Mouse (Mus musculus) liver, embryonic 14.5 days (tissue): ENCODE measurements around the gene Arap1. TPM values are rescaled to one million over a fixed set of nuclear protein-coding genes. Genes with fewer than 3 reads are reported as not detected.

Source experiments
- ATAC-seq: fragments of 200-750 bp; cut with Nextera tagmentation; 2 replicates; pipeline ENCODE4 v1.8.0; 2017; ENCODE audit warnings: moderate number of reproducible peaks, mild to moderate bottlenecking, moderate library complexity; ENCODE audit not compliant: insufficient read depth
- DNase-seq, 3 experiments: peaks; one replicate each; pipeline ENCODE4 v3.0.0-alpha.2; 2012 to 2013; ENCODE audit warnings: low read depth in 3 of 3, low spot score in 3 of 3
- H3K27ac ChIP-seq: fragments of 300-500 bp; sonication (generic); 2 replicates; pipeline ENCODE4 v1.5.1; 2014; ENCODE audit warnings: moderate library complexity, mild to moderate bottlenecking, control low read depth, inconsistent platforms
- H3K27me3 ChIP-seq: fragments of 300-500 bp; sonication (generic); 2 replicates; pipeline ENCODE4 v1.6.1; 2014; ENCODE audit warnings: mild to moderate bottlenecking, low read length, moderate library complexity; ENCODE audit not compliant: control insufficient read depth, insufficient read depth
- H3K36me3 ChIP-seq: fragments of 300-500 bp; sonication (generic); replicated peaks from 2 replicates; pipeline ENCODE4 v1.6.1; 2014; ENCODE audit warnings: low read depth; ENCODE audit not compliant: control insufficient read depth, insufficient read depth
- H3K4me1 ChIP-seq, 2 experiments: fragments of 200-500 bp in 1 of 2; fragments of 300-500 bp in 1 of 2; sonication (generic) in 1 of 2; replicated peaks; 2 replicates each; pipeline ENCODE4 v1.6.1; 2012 to 2014; ENCODE audit warnings: antibody characterized with exemption in 1 of 2, inconsistent platforms in 1 of 2, low read length in 1 of 2; ENCODE audit not compliant: control insufficient read depth in 2 of 2, insufficient read depth in 2 of 2
- H3K4me2 ChIP-seq: fragments of 300-500 bp; sonication (generic); 2 replicates; pipeline ENCODE4 v1.6.1; 2014; ENCODE audit warnings: low read depth, mild to moderate bottlenecking, control low read depth, moderate library complexity
- H3K4me3 ChIP-seq, 2 experiments: fragments of 200-500 bp in 1 of 2; fragments of 300-500 bp in 1 of 2; sonication (generic) in 1 of 2; 2 replicates each; pipeline ENCODE4 v1.5.1; 2012 to 2014; ENCODE audit warnings: low read depth in 2 of 2, low read length in 2 of 2, mild to moderate bottlenecking in 2 of 2, control low read depth in 1 of 2, inconsistent platforms in 1 of 2, moderate library complexity in 1 of 2; ENCODE audit not compliant: insufficient read depth in 1 of 2
- H3K9ac ChIP-seq: fragments of 300-500 bp; sonication (generic); replicated peaks from 2 replicates; pipeline ENCODE4 v1.6.1; 2014; ENCODE audit warnings: mild to moderate bottlenecking, control low read depth, moderate library complexity
- H3K9me3 ChIP-seq: fragments of 300-500 bp; sonication (generic); 2 replicates; pipeline ENCODE4 v1.6.1; 2016; ENCODE audit warnings: low read length, mixed read lengths; ENCODE audit not compliant: control insufficient read depth
- CTCF ChIP-seq: IDR thresholded peaks from 2 replicates; pipeline ENCODE4 v1.5.1; 2016; ENCODE audit warnings: antibody characterized with exemption, low read depth, control low read depth
- EP300 ChIP-seq: IDR thresholded peaks from 2 replicates; pipeline ENCODE4 v1.6.1; 2016; ENCODE audit warnings: antibody characterized with exemption, low read depth
- WGBS: fragments of 180-500 bp; shearing (Covaris S2); extraction: QIAGEN DNeasy Blood & Tissue Kit; methylation state at CpG from one replicate; pipeline ENCODE4 v1.1.7; 2014; ENCODE audit not compliant: insufficient replicate concordance; 5-methylcytosine and 5-hydroxymethylcytosine counted together
- polyA plus RNA-seq, 2 experiments: library from polyadenylated mRNA; depleted of rRNA in 1 of 2; stranded (reverse) in 1 of 2; unstranded in 1 of 2; fragments of >200 nt; fragmentation: Nextera tagmentation in 1 of 2; extraction: Ambion mirVana in 1 of 2; gene quantifications; 2 replicates each; pipeline versions ENCODE4 v1.2.1 to v1.2.3; 2012 to 2014

Arap1 gene
- polyA plus RNA-seq, 2 experiments, result 13.7 to 13.9 TPM

- TF ChIP-seq EP300 (no peak), CTCF (no peak)
- ATAC-seq (peak; percentile 2; the same call in 1 of the 2 replicates), DNase-seq (peak in 1 of 3 experiments; percentile 40)
- 60% methylated on average over 6 of the region's 6 CpGs for WGBS
- no peaks in the 10 kb centered on the region for H3K27me3 ChIP-seq
- H3K9ac ChIP-seq, result no peak overlapping the region
- peaks cover 11 to 43% of the 10 kb centered on the region in 2 experiments for H3K4me1 ChIP-seq
- no peak overlapping the region; the same call in 1 of the 2 replicates for H3K27ac ChIP-seq
- no peak overlapping the region for H3K4me3 ChIP-seq
- H3K36me3 ChIP-seq, result no peaks in the 10 kb centered on the region; the same call in 1 of the 2 replicates
- peak overlapping the region; percentile 76; the same call in 1 of the 2 replicates for H3K4me2 ChIP-seq
- no peaks in the 10 kb centered on the region for H3K9me3 ChIP-seq
Observed at GRCm38 (mm10) chr7:101324142-101324962, 23.5 kb upstream of the Arap1 start.

GRCm38 (mm10) chr7:101326006-101326405 is 21.9 kb upstream of the Arap1 start:
- ATAC-seq (no peak), DNase-seq (no peak)
- peaks cover 3 to 30% of the 10 kb centered on the region in 2 experiments; a peak in 3 of 4 replicates for H3K4me1 ChIP-seq
- no peak overlapping the region for H3K27ac ChIP-seq
- H3K36me3 ChIP-seq, result no peaks in the 10 kb centered on the region; the same call in 1 of the 2 replicates
- no peak overlapping the region; the same call in 1 of the 2 replicates for H3K4me2 ChIP-seq
- no peak overlapping the region for H3K9ac ChIP-seq
- no peaks in the 10 kb centered on the region for H3K9me3 ChIP-seq
- no peaks in the 10 kb centered on the region for H3K27me3 ChIP-seq
- H3K4me3 ChIP-seq, result no peak overlapping the region
- 65% methylated on average over 5 of the region's 5 CpGs for WGBS
- TF ChIP-seq EP300 (no peak), CTCF (no peak)

- TF ChIP-seq CTCF (no peak), EP300 (no peak)
- no peaks in the 10 kb centered on the region for H3K9me3 ChIP-seq
- H3K27me3 ChIP-seq, result no peaks in the 10 kb centered on the region
- peaks cover 3 to 28% of the 10 kb centered on the region in 2 experiments; a peak in 3 of 4 replicates for H3K4me1 ChIP-seq
- DNase-seq, result no peak
- no peak overlapping the region for H3K9ac ChIP-seq
- no peaks in the 10 kb centered on the region; the same call in 1 of the 2 replicates for H3K36me3 ChIP-seq
- no peak for ATAC-seq
- H3K27ac ChIP-seq, result no peak overlapping the region
- H3K4me2 ChIP-seq, result no peak overlapping the region; the same call in 1 of the 2 replicates
- 59% methylated on average over 5 of the region's 5 CpGs for WGBS
- no peak overlapping the region for H3K4me3 ChIP-seq
Observed at GRCm38 (mm10) chr7:101327263-101327662, 20.6 kb upstream of the Arap1 start.

- Histone ChIP-seq H3K4me1 (peaks cover 3 to 22% of the 10 kb centered on the region in 2 experiments; a peak in 3 of 4 replicates), H3K4me3 (no peak overlapping the region)
Observed at GRCm38 (mm10) chr7:101327786-101328185, 20.1 kb upstream of the Arap1 start.

GRCm38 (mm10) chr7:101328621-101329158 is 19.2 kb upstream of the Arap1 start:
- Histone ChIP-seq H3K4me1 (peaks cover 3 to 13% of the 10 kb centered on the region in 2 experiments; a peak in 3 of 4 replicates), H3K4me3 (no peak overlapping the region), H3K27me3 (no peaks in the 10 kb centered on the region), H3K9me3 (no peaks in the 10 kb centered on the region), H3K9ac (no peak overlapping the region), H3K4me2 (no peak overlapping the region), H3K27ac (no peak overlapping the region), H3K36me3 (no peaks in the 10 kb centered on the region; the same call in 1 of the 2 replicates)
- 64% methylated on average over 4 of the region's 4 CpGs for WGBS
- TF ChIP-seq EP300, result no peak
- ATAC-seq, result no peak
- no peak for DNase-seq

More at GRCm38 (mm10) chr7:101327786-101328185, 20.1 kb upstream of the Arap1 start:
- 73% methylated on average over 2 of the region's 2 CpGs for WGBS
- ATAC-seq, result no peak
- Histone ChIP-seq H3K27me3 (no peaks in the 10 kb centered on the region), H3K4me2 (no peak overlapping the region), H3K27ac (no peak overlapping the region), H3K9ac (no peak overlapping the region), H3K36me3 (no peaks in the 10 kb centered on the region; the same call in 1 of the 2 replicates), H3K9me3 (no peaks in the 10 kb centered on the region)
- TF ChIP-seq EP300, result no peak
- TF ChIP-seq CTCF, result no peak
- DNase-seq, result no peak
